Mouse (Mus musculus): ENCODE measurements at regions not wholly inside any gene's neighbourhood (a gene's known extent, or its start where the extent isn't known, plus 50 kb on each side); places are given as distances from the start of the nearest gene placed in this dataset.

DNA sequence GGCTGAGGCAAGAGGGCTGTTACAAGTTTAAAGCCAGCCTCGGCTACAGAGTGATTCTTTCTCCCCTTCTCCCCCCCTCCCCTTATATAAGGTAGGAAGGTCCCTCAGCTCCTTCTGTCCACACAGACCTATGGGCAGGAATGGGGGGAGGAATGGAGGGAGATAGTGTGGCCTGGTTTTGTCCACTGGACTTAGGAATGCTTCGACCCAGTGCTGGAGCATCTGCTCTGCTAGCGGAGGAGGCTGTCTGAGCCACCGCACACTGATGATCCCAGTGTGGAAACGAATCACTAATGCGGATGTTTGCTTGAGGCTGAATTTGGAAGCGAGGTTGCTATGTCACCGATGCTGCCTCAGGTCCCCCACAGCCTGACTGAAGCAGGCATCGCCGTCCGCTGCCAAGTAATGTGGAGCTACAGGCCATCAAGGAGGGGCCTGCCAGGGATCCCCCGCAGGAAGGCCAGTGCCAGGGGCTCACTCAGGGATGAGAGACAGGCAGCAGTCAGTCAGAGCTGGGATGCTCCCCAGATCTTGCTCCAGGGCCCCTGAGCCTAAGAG, 67.1 kb upstream of the Ctnnb1 start:
- Histone ChIP-seq H3K4me2 (no peak overlapping the region), H3K4me1 (peaks cover 7% of the 10 kb centered on the region; the same call in 1 of the 2 replicates), H3K36me3 (no peaks in the 10 kb centered on the region), H3K9me3 (replicated peaks) (no peaks in the 10 kb centered on the region), H3K4me3 (replicated peaks) (no peak overlapping the region), H3K27me3 (0 out of 2 replicates have a peak, but pooled peaks cover 3% of the 10 kb centered on the region), H3K9ac (no peak overlapping the region), H3K27ac (no peak overlapping the region)
- no peak for ATAC-seq (replicated peaks; ENCODE audit: low FRiP score)
- WGBS: 71% methylated on average over 12 of the region's 12 CpGs

DNA sequence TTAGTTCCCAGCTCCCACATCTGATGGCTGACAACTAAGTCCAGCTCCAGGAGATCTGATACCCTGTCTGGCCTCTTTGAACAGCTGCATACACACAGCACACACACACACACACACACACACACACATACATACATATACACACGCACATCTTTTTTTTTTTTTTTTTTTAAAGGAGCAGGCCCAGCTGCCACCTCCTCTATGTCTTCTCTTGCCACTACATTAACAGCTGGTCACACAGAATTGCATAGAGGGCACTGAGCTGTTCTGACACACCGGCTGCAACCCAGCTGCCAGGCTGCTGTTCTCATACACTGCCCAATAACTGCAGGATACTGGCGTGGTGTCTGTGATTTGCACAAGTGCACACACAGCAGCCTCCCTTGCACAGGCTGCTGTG, 64.6 kb upstream of the Ctnnb1 start:
- H3K9ac ChIP-seq: no peak overlapping the region
- no peak for ATAC-seq (replicated peaks; ENCODE audit: low FRiP score)
- H3K9me3 ChIP-seq (replicated peaks): no peaks in the 10 kb centered on the region
- H3K4me3 ChIP-seq (replicated peaks): no peak overlapping the region
- 0 out of 2 replicates have a peak, but pooled peaks cover 3% of the 10 kb centered on the region for H3K27me3 ChIP-seq
- H3K4me2 ChIP-seq: no peak overlapping the region
- peaks cover 15% of the 10 kb centered on the region for H3K4me1 ChIP-seq
- no peaks in the 10 kb centered on the region for H3K36me3 ChIP-seq
- H3K27ac ChIP-seq: no peak overlapping the region
- WGBS: 83% methylated on average over 3 of the region's 3 CpGs

DNA sequence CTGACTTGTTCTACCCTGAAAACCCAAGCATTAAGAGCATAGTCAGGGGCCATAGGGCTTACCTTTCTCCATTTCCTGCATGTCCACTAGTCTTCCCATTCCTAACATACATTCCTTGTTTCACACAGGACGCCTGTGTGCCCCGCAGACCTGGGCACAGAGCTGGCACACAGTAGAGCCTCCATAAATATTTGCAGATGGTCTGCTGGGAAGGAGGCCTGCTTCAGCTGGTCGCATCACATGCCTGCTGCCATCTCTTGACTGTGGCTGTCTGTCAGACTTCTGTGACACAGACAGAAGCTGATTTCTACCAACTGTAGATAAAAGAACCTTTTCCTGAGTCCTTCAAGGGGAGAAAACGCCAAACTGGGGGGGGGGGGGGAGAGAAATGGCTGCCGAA, 62.8 kb upstream of the Ctnnb1 start:
- WGBS: 73% methylated on average over 4 of the region's 5 CpGs
- H3K4me3 ChIP-seq (replicated peaks): no peak overlapping the region
- no peaks in the 10 kb centered on the region for H3K36me3 ChIP-seq
- no peak overlapping the region for H3K9ac ChIP-seq
- ATAC-seq (replicated peaks; ENCODE audit: low FRiP score): no peak
- H3K27me3 ChIP-seq: peaks cover 8% of the 10 kb centered on the region
- no peak overlapping the region for H3K4me2 ChIP-seq
- no peaks in the 10 kb centered on the region for H3K9me3 ChIP-seq (replicated peaks)
- peaks cover 26% of the 10 kb centered on the region for H3K4me1 ChIP-seq
- H3K27ac ChIP-seq: peak overlapping the region; percentile 62

DNA sequence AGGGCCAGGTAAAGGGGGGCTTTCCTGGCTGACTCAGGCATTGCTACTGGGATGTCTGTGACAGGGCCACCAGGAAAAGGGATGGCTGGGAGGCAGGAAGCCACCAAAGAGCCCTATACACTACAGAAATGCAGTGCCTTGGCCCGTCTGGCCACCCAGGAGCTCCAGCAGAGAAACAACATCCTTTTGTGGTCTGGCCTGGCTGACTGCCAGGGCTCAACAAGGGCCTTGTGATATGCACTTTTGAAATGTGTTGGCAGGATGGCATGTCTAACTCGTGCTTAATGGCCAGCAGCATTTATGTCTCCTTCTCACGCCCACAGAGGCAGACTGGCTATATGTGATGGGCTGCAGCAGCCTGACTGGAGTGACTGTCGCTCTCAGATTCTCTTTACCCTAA, 62.3 kb upstream of the Ctnnb1 start:
- no peaks in the 10 kb centered on the region for H3K9me3 ChIP-seq (replicated peaks)
- no peak for ATAC-seq (replicated peaks; ENCODE audit: low FRiP score)
- H3K27ac ChIP-seq: peak overlapping the region; percentile 62; the same call in 1 of the 2 replicates
- no peaks in the 10 kb centered on the region for H3K36me3 ChIP-seq
- no peak overlapping the region for H3K4me3 ChIP-seq (replicated peaks)
- 38% methylated on average over 4 of the region's 4 CpGs for WGBS
- H3K9ac ChIP-seq: no peak overlapping the region
- H3K4me1 ChIP-seq: peaks cover 26% of the 10 kb centered on the region
- H3K4me2 ChIP-seq: no peak overlapping the region
- peaks cover 8% of the 10 kb centered on the region for H3K27me3 ChIP-seq

DNA sequence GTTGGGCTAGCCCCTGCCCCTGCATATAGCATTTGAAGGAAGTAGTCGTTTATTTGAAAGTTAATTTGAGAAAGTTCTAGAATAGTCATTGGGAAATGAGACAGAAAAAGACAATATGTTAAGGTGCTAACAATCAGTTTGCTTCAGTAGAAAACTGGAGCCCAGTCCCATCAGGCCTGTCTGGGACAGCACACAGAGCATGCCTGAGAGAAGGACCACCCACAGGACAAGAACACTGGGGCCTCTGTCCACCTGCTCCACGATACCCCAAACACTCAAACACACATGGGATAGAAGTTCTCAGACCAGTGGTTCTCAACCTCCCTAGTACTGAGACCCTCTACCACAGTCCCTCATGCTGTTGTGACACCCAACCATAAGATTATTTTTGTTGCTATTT, 61.2 kb upstream of the Ctnnb1 start:
- no peak overlapping the region for H3K9ac ChIP-seq
- no peaks in the 10 kb centered on the region for H3K36me3 ChIP-seq
- no peak overlapping the region for H3K4me3 ChIP-seq (replicated peaks)
- H3K27me3 ChIP-seq: peaks cover 8% of the 10 kb centered on the region
- H3K9me3 ChIP-seq (replicated peaks): no peaks in the 10 kb centered on the region
- peaks cover 26% of the 10 kb centered on the region for H3K4me1 ChIP-seq
- H3K27ac ChIP-seq: no peak overlapping the region
- no peak for ATAC-seq (replicated peaks; ENCODE audit: low FRiP score)
- WGBS: 75% methylated on average over 2 of the region's 2 CpGs
- no peak overlapping the region for H3K4me2 ChIP-seq

DNA sequence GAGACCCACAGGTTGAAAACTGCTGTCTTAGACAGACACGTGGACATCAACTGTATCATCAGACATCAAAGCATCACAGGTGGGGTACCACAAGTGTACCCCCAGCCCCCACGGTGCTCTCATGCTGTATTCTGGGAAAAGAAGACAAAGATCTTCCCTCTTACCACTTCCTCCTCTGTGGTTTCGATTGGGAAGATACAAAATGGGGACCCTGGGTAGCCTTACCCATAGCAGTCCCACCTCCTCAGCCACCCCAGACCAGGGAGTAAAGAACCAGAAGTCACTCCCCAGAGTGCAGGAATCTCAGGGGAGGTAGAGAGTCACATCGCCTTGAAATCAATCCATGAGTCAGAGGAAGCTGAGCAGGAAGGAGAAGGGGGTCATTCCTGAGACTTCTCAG, 60.7 kb upstream of the Ctnnb1 start:
- no peaks in the 10 kb centered on the region for H3K9me3 ChIP-seq (replicated peaks)
- H3K36me3 ChIP-seq: no peaks in the 10 kb centered on the region
- H3K4me3 ChIP-seq (replicated peaks): no peak overlapping the region
- no peak overlapping the region for H3K27ac ChIP-seq
- H3K4me2 ChIP-seq: no peak overlapping the region
- H3K9ac ChIP-seq: no peak overlapping the region
- H3K27me3 ChIP-seq: peaks cover 5% of the 10 kb centered on the region
- peaks cover 26% of the 10 kb centered on the region for H3K4me1 ChIP-seq
- WGBS: 78% methylated on average over 4 of the region's 4 CpGs
- no peak for ATAC-seq (replicated peaks; ENCODE audit: low FRiP score)

DNA sequence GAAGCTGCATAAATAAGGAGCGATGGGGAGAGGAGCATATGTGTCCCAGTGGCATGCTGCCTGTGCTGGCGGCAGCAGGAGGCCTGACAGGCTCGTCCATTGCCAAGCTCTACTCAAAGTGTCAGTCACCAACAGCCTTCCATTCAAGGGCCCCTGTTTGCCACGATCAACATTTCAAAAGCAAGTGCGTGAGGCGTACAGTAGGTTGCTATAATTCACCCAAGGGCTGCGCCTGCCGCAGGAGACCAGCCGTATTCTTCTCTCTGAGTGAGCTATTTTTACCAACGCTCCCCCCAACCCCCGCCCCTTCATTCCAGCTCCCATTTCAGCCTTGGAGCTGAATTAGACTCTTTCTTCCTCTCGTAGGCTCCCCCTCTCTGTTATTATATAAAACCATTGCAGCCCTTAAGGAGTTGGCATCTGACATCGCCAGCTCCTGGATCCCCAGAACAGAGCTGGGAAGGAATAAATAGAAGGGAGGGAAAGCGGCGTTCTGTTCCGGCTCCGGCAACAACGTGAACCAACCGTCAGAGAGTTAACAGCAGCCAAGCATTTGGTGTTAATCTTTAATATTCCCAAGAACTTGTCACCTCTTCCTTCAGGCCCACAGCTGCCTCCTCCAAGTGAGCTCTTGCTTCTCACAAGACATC, 59.5 kb upstream of the Ctnnb1 start:
- Histone ChIP-seq H3K9ac (no peak overlapping the region), H3K4me1 (peaks cover 26% of the 10 kb centered on the region), H3K27ac (peak overlapping the region; percentile 37; the same call in 1 of the 2 replicates), H3K4me3 (replicated peaks) (no peak overlapping the region), H3K4me2 (peak overlapping the region; percentile 49), H3K9me3 (replicated peaks) (no peaks in the 10 kb centered on the region), H3K36me3 (no peaks in the 10 kb centered on the region), H3K27me3 (peaks cover 4% of the 10 kb centered on the region)
- no peak for ATAC-seq (replicated peaks; ENCODE audit: low FRiP score)
- 23% methylated on average over 19 of the region's 19 CpGs for WGBS

DNA sequence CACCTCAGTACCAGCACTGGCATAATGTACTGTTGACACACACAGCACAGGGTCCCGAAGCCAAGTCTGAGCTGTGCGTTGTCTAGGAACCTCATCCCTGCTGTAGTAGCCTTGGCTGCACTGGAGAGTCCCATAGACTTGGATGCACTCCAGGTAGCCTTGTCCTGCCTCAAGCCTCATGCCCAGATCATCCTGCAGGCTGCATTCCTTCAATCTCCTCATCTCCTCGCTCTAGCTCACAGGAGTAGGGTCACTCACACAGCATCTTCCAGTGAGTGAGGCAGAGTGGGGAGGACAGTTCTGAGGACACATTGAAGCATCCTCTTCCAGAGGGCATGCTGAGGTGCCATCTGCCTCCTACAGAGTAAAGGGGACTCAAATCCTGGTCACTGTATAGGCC, 55.7 kb upstream of the Ctnnb1 start:
- no peak overlapping the region for H3K9ac ChIP-seq
- H3K9me3 ChIP-seq (replicated peaks): no peaks in the 10 kb centered on the region
- no peak for ATAC-seq (replicated peaks; ENCODE audit: low FRiP score)
- H3K27me3 ChIP-seq: peaks cover 4% of the 10 kb centered on the region
- H3K4me1 ChIP-seq: peaks cover 19% of the 10 kb centered on the region
- no peak overlapping the region for H3K27ac ChIP-seq
- no peak overlapping the region for H3K4me3 ChIP-seq (replicated peaks)
- H3K36me3 ChIP-seq: no peaks in the 10 kb centered on the region
- H3K4me2 ChIP-seq: no peak overlapping the region
- WGBS: 92% methylated on average over 3 of the region's 3 CpGs

DNA sequence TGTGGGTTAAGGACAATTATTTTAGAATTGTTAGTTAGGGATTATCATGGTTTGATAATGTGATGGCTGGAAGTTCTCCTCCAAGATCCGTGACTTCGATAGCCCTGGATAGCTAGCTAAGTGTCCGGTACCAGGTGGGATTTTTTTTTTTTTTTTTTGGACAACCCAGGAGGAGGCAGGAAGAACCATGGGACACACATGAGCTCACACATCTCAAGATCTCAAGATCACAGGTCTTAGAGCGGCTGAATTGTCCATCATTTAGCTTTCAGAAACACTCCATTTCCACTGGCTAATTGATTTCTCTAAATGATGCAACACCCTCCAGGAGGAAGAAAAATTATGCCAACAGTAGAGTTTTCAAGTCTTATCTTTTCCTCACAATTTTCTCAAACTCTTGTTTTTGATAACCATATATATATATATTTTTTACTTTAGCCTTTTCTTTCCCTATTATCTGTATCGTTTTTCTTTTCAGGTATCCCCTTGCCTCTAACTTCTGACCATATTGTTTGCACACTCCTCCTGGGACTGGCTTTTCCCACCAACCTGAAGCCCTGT, 54.5 kb upstream of the Ctnnb1 start:
- H3K36me3 ChIP-seq: no peaks in the 10 kb centered on the region
- peaks cover 16% of the 10 kb centered on the region for H3K4me1 ChIP-seq
- no peaks in the 10 kb centered on the region for H3K9me3 ChIP-seq (replicated peaks)
- no peak overlapping the region for H3K27ac ChIP-seq
- H3K4me2 ChIP-seq: no peak overlapping the region
- WGBS: 94% methylated on average over 5 of the region's 5 CpGs
- no peak overlapping the region for H3K4me3 ChIP-seq (replicated peaks)
- no peak overlapping the region for H3K9ac ChIP-seq
- H3K27me3 ChIP-seq: peaks cover 4% of the 10 kb centered on the region
- ATAC-seq (replicated peaks; ENCODE audit: low FRiP score): no peak

DNA sequence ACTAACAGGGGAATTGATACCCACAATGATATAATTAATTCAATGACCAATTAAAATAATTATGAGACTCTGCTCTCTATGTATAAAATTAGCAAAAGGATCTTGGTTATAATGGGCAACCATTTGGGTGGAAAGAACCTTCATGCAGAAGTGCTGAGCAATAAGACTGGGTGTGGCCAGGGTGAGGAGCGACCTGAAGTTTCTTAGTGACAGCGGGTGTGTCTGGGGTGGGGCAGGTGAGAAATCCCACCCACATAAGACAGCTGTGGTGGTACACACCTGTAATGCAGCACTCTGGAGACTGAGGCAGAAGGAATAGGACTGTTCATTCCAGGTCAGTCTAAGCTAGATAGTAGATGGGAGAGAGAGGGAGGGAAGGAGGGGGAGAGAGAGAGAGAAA, 51.9 kb upstream of the Ctnnb1 start:
- no peak for ATAC-seq (replicated peaks; ENCODE audit: low FRiP score)
- H3K27me3 ChIP-seq: no peaks in the 10 kb centered on the region
- H3K4me2 ChIP-seq: no peak overlapping the region
- WGBS: 90% methylated on average over 2 of the region's 2 CpGs
- no peak overlapping the region for H3K9ac ChIP-seq
- no peak overlapping the region for H3K27ac ChIP-seq
- no peaks in the 10 kb centered on the region for H3K36me3 ChIP-seq
- no peaks in the 10 kb centered on the region for H3K9me3 ChIP-seq (replicated peaks)
- no peak overlapping the region for H3K4me3 ChIP-seq (replicated peaks)
- peaks cover 26% of the 10 kb centered on the region for H3K4me1 ChIP-seq
